Mouse (Mus musculus) bone marrow macrophage, adult 2 months (primary cell): Measurements from ENCODE around the gene Cd3g.

Source experiments
- CTCF ChIP-seq: IDR thresholded peaks from 2 replicates; pipeline ENCODE4 v1.5.1; 2012; ENCODE audit warnings: low read depth, mild to moderate bottlenecking, low read length, moderate library complexity
- POLR2A ChIP-seq: IDR thresholded peaks from 2 replicates; pipeline ENCODE4 v1.6.1; 2012; ENCODE audit warnings: mild to moderate bottlenecking, low read depth, low read length, borderline replicate concordance

- TF ChIP-seq POLR2A (no peak), CTCF (no peak)
Measured at GRCm38 (mm10) chr9:44921123-44921468, 59.1 kb downstream of the Cd3g start.
